Mouse (Mus musculus): ENCODE results near the gene Idnk.

GRCm38 (mm10) chr13:58157447-58158098 is at the start of gene Idnk:
- no peak for TF ChIP-seq EP300 (IDR thresholded peaks at IDR 0.05; ENCODE audit: low read depth in 1 of 2, low read length in 2 of 2)
- TF ChIP-seq MEF2A (IDR thresholded peaks at IDR 0.05; ENCODE audit: extremely low read depth, insufficient replicate concordance, low read depth, low read length, poor library complexity, severe bottlenecking) = no peak
- TF ChIP-seq CTCF (IDR thresholded peaks at IDR 0.05 in 2 of 3, conservative IDR thresholded peaks at IDR 0.05 in 1 of 3; ENCODE audit: control insufficient read depth in 1 of 3, insufficient read depth in 1 of 3, low read depth in 2 of 3, low read length in 3 of 3, poor library complexity in 1 of 3, severe bottlenecking in 1 of 3) = 0 out of 6 replicates have a peak, but pooled peaks of 1 of the 3 experiments have one; percentile 2
- TF ChIP-seq ELF1 (IDR thresholded peaks at IDR 0.05; ENCODE audit: low read depth, low read length) = peak; percentile 86
- TF ChIP-seq TCF12 (IDR thresholded peaks at IDR 0.05; ENCODE audit: low read depth, low read length) = no peak; the same call in 1 of the 2 replicates
- TF ChIP-seq MAFK (IDR thresholded peaks at IDR 0.05; ENCODE audit: borderline replicate concordance, low read depth, low read length) = no peak

Data from MEL (cell line).